Mouse (Mus musculus) hindbrain, embryonic 16.5 days (tissue): ENCODE measurements around the gene Tecta. TPM values are rescaled to one million over a fixed set of nuclear protein-coding genes. Genes with fewer than 3 reads are reported as not detected.

ENCODE experiments used
- ATAC-seq: fragments of 200-750 bp; cut with Nextera tagmentation; 2 replicates; pipeline ENCODE4 v1.8.0; 2017; ENCODE audit warnings: moderate TSS enrichment, moderate library complexity
- H3K27ac ChIP-seq: fragments of 300-500 bp; sonication (generic); 2 replicates; pipeline ENCODE4 v1.5.1; 2014; ENCODE audit warnings: low read depth, mild to moderate bottlenecking, control low read depth, low read length, moderate library complexity
- H3K27me3 ChIP-seq: fragments of 300-500 bp; sonication (generic); replicated peaks from 2 replicates; pipeline ENCODE4 v1.6.1; 2014; ENCODE audit warnings: low read length; ENCODE audit not compliant: control insufficient read depth, insufficient read depth
- H3K36me3 ChIP-seq: fragments of 300-500 bp; sonication (generic); 2 replicates; pipeline ENCODE4 v1.6.1; 2014; ENCODE audit warnings: mild to moderate bottlenecking, low read length, moderate library complexity, mixed read lengths; ENCODE audit not compliant: control insufficient read depth, insufficient read depth
- H3K4me1 ChIP-seq: fragments of 300-500 bp; sonication (generic); 2 replicates; pipeline ENCODE4 v1.6.1; 2014; ENCODE audit warnings: low read depth, low read length; ENCODE audit not compliant: control insufficient read depth, insufficient read depth
- H3K4me2 ChIP-seq: fragments of 300-500 bp; sonication (generic); 2 replicates; pipeline ENCODE4 v1.6.1; 2014; ENCODE audit warnings: mild to moderate bottlenecking, low read length, control low read depth, moderate library complexity
- H3K4me3 ChIP-seq: fragments of 300-500 bp; sonication (generic); 2 replicates; pipeline ENCODE4 v1.5.1; 2014; ENCODE audit warnings: mild to moderate bottlenecking, low read length, control low read depth, moderate library complexity
- H3K9ac ChIP-seq: fragments of 300-500 bp; sonication (generic); 2 replicates; pipeline ENCODE4 v1.6.1; 2014; ENCODE audit warnings: low read depth, mild to moderate bottlenecking, control low read depth, low read length, moderate library complexity
- H3K9me3 ChIP-seq: fragments of 300-500 bp; sonication (generic); 2 replicates; pipeline ENCODE4 v1.6.1; 2014; ENCODE audit warnings: mild to moderate bottlenecking, low read length, moderate library complexity; ENCODE audit not compliant: control insufficient read depth
- WGBS: fragments of 180-500 bp; shearing (Covaris S2); extraction: QIAGEN DNeasy Blood & Tissue Kit; methylation state at CpG from one replicate; pipeline ENCODE4 v1.1.7; 2014; 5-methylcytosine and 5-hydroxymethylcytosine counted together
- polyA plus RNA-seq: library from polyadenylated mRNA; unstranded; fragments of >200 nt; fragmentation: Nextera tagmentation; extraction: Ambion mirVana; gene quantifications from 2 replicates; pipeline ENCODE4 v1.2.1, GENCODE M21; 2015

The Tecta gene
- polyA plus RNA-seq, 1 experiment from 2014 or later, result 0.43 TPM

- no peak overlapping the region for H3K27ac ChIP-seq
- no peak overlapping the region for H3K4me3 ChIP-seq
- H3K27me3 ChIP-seq, result no peaks in the 10 kb centered on the region
- WGBS, result 90% methylated on average over 7 of the region's 7 CpGs
- H3K36me3 ChIP-seq, result no peaks in the 10 kb centered on the region
- H3K4me2 ChIP-seq, result no peak overlapping the region
- no peaks in the 10 kb centered on the region; the same call in 1 of the 2 replicates for H3K9me3 ChIP-seq
- ATAC-seq, result no peak
- no peaks in the 10 kb centered on the region for H3K4me1 ChIP-seq
- H3K9ac ChIP-seq, result no peak overlapping the region
Observed at GRCm38 (mm10) chr9:42320616-42321015, 79.1 kb downstream of the Tecta start.

- Histone ChIP-seq H3K9ac (no peak overlapping the region), H3K4me2 (no peak overlapping the region), H3K27ac (no peak overlapping the region), H3K4me1 (no peaks in the 10 kb centered on the region), H3K9me3 (no peaks in the 10 kb centered on the region; the same call in 1 of the 2 replicates), H3K4me3 (no peak overlapping the region), H3K36me3 (no peaks in the 10 kb centered on the region), H3K27me3 (no peaks in the 10 kb centered on the region)
- WGBS, result 89% methylated on average over 9 of the region's 9 CpGs
- ATAC-seq, result no peak
Observed at GRCm38 (mm10) chr9:42318455-42318987, 81.2 kb downstream of the Tecta start.

GRCm38 (mm10) chr9:42317337-42317736 lies 82.4 kb downstream of the Tecta start:
- Histone ChIP-seq H3K4me2 (no peak overlapping the region), H3K36me3 (no peaks in the 10 kb centered on the region), H3K27me3 (no peaks in the 10 kb centered on the region), H3K9me3 (no peaks in the 10 kb centered on the region; the same call in 1 of the 2 replicates), H3K4me3 (no peak overlapping the region), H3K27ac (no peak overlapping the region), H3K9ac (no peak overlapping the region), H3K4me1 (no peaks in the 10 kb centered on the region)
- no peak for ATAC-seq
- WGBS, result 59% methylated on average over 3 of the region's 3 CpGs

GRCm38 (mm10) chr9:42315816-42316215 lies 83.9 kb downstream of the Tecta start:
- 69% methylated on average over 3 of the region's 3 CpGs for WGBS
- Histone ChIP-seq H3K9me3 (no peaks in the 10 kb centered on the region; the same call in 1 of the 2 replicates), H3K9ac (no peak overlapping the region), H3K4me1 (no peaks in the 10 kb centered on the region), H3K4me2 (no peak overlapping the region), H3K4me3 (no peak overlapping the region), H3K27ac (no peak overlapping the region), H3K27me3 (no peaks in the 10 kb centered on the region), H3K36me3 (no peaks in the 10 kb centered on the region)
- ATAC-seq, result peak; percentile 40; the same call in 1 of the 2 replicates

- H3K4me2 ChIP-seq, result no peak overlapping the region
- H3K9me3 ChIP-seq, result no peaks in the 10 kb centered on the region
- no peak overlapping the region for H3K27ac ChIP-seq
- H3K4me1 ChIP-seq, result no peaks in the 10 kb centered on the region
- ATAC-seq, result no peak
- H3K9ac ChIP-seq, result no peak overlapping the region
- no peak overlapping the region for H3K4me3 ChIP-seq
- H3K36me3 ChIP-seq, result no peaks in the 10 kb centered on the region
- H3K27me3 ChIP-seq, result no peaks in the 10 kb centered on the region
- 67% methylated on average over 4 of the region's 4 CpGs for WGBS
Observed at GRCm38 (mm10) chr9:42314959-42315358, 84.8 kb downstream of the Tecta start.

- H3K36me3 ChIP-seq, result no peaks in the 10 kb centered on the region
- no peak overlapping the region for H3K4me3 ChIP-seq
Observed at GRCm38 (mm10) chr9:42314388-42314787, 85.3 kb downstream of the Tecta start.

GRCm38 (mm10) chr9:42313872-42314271 lies 85.9 kb downstream of the Tecta start:
- no peak for ATAC-seq
- no peaks in the 10 kb centered on the region for H3K9me3 ChIP-seq

More at GRCm38 (mm10) chr9:42314388-42314787, 85.3 kb downstream of the Tecta start:
- Histone ChIP-seq H3K27ac (no peak overlapping the region), H3K4me2 (no peak overlapping the region), H3K9me3 (no peaks in the 10 kb centered on the region), H3K27me3 (no peaks in the 10 kb centered on the region), H3K9ac (no peak overlapping the region), H3K4me1 (no peaks in the 10 kb centered on the region)
- WGBS, result 87% methylated on average over 6 of the region's 6 CpGs
- no peak for ATAC-seq

GRCm38 (mm10) chr9:42311311-42311710 lies 88.4 kb downstream of the Tecta start:
- Histone ChIP-seq H3K36me3 (no peaks in the 10 kb centered on the region), H3K9me3 (no peaks in the 10 kb centered on the region), H3K4me3 (no peak overlapping the region), H3K9ac (no peak overlapping the region), H3K4me2 (no peak overlapping the region), H3K4me1 (no peaks in the 10 kb centered on the region), H3K27ac (no peak overlapping the region), H3K27me3 (no peaks in the 10 kb centered on the region)
- WGBS, result 94% methylated on average over 3 of the region's 3 CpGs
- ATAC-seq, result no peak

More at GRCm38 (mm10) chr9:42313872-42314271, 85.9 kb downstream of the Tecta start:
- Histone ChIP-seq H3K4me1 (no peaks in the 10 kb centered on the region), H3K4me3 (no peak overlapping the region), H3K4me2 (no peak overlapping the region), H3K36me3 (no peaks in the 10 kb centered on the region), H3K27ac (no peak overlapping the region), H3K9ac (no peak overlapping the region), H3K27me3 (no peaks in the 10 kb centered on the region)
- 18% methylated on average over 3 of the region's 3 CpGs for WGBS

- H3K36me3 ChIP-seq, result no peaks in the 10 kb centered on the region
- ATAC-seq, result no peak
- H3K4me2 ChIP-seq, result no peak overlapping the region
- H3K9me3 ChIP-seq, result no peaks in the 10 kb centered on the region
- no peak overlapping the region for H3K4me3 ChIP-seq
- WGBS, result 84% methylated on average over 4 of the region's 4 CpGs
- H3K4me1 ChIP-seq, result no peaks in the 10 kb centered on the region
- H3K27me3 ChIP-seq, result no peaks in the 10 kb centered on the region
- no peak overlapping the region for H3K27ac ChIP-seq
- no peak overlapping the region for H3K9ac ChIP-seq
Observed at GRCm38 (mm10) chr9:42303894-42304293, 95.8 kb downstream of the Tecta start.
